Mouse (Mus musculus) E14TG2a.4 (cell line): ENCODE measurements around the gene Prkce.

Experiments
- CTCF ChIP-seq: conservative IDR thresholded peaks from 2 replicates; pipeline ENCODE4 v1.5.1; 2014; ENCODE audit warnings: low read length
- POU5F1 ChIP-seq: IDR thresholded peaks from 2 replicates; pipeline ENCODE4 v1.6.1; 2014; ENCODE audit warnings: low read length, borderline replicate concordance

DNA sequence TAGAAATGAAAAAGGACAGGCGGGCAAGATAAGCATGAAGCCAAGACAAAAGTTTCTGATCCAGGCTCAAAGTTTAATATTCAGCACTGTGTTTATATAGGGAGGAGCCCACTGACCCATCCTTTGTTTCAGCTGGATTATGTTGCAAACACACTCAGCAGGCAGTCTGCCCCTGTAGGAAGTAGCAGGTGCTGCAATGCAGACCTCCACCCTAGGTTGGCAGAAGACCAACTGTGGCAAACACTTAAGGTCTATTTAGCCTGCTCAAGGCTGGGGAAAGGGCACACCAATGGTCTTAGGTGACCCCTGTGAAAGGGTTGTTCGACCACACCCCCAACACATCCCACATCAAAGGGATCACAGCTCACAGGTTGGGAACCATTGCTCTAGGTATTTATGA lies 434.3 kb downstream of the Prkce start:
- no peak for TF ChIP-seq CTCF
- TF ChIP-seq POU5F1 = no peak
